Mouse (Mus musculus) embryo, embryonic 10.5 days (tissue): Measurements from ENCODE around the gene Slc4a5.

Experiments
- DNase-seq: peaks from one replicate; pipeline ENCODE4 v3.0.0-alpha.2; 2015; ENCODE audit warnings: low spot score

The Slc4a5 gene

DNA sequence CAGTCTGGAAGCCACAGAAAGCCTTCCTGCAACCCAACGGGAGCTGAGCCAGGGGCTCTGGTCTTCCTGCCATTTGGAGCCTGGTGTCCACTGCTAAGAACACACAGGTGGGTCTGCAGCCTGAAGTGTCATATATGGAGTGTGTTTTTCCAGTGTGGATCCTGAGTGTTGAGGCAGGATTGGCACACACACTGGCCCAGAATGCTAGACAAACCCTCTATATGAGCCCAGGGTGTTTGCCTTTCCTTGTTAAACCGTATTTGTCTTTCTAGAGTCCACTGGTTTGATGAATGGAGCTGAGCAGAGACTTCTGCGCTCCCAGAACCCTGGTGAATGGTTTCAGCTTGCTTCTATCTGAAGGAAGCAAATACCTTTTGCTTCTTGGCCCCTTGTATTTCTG lies at the start of gene Slc4a5:
Slc4a5 (plus strand) TSS at position 15 of the 400 bp plus-strand sequence.
- no peak for DNase-seq

DNA sequence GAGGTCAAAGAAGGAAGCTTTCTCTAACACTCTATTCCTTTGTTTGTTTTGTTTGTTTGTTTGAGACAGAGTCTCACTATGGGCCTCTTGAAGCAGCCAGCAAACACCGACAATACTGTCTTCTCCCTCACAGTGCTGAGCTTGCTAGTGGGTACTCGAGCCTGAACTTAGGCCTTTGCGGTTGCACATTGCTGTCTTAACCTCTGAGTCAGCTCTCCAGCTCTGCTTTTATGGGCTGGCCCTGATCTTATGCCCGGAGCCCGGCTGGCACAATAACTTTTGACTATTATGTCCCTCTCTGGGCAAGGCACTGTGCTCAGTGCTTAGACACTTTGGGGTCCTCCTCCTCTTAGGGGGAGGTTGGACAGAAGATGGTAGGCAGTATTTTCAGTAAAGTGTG lies 49.8 kb upstream of the Slc4a5 start:
- DNase-seq: no peak

DNA sequence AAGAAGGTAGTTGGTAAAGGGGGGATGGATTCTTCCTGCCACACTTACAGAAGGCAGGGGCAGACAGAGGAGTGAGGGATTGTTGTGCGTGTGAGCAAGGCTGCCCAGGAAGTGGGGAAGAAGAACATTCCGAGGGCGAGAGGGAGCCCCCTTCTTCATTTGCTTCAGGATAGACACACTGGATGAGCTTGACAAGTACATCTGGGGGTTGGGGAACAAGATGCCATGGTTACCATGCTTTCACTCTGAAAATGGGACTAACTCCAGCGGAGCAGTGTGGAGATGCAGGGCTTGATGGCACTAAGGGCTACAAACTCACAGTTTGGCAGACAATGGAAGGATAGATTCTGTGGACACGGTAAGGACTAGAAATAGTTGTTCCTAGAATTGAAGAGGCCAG lies 48.6 kb upstream of the Slc4a5 start:
- DNase-seq: no peak

DNA sequence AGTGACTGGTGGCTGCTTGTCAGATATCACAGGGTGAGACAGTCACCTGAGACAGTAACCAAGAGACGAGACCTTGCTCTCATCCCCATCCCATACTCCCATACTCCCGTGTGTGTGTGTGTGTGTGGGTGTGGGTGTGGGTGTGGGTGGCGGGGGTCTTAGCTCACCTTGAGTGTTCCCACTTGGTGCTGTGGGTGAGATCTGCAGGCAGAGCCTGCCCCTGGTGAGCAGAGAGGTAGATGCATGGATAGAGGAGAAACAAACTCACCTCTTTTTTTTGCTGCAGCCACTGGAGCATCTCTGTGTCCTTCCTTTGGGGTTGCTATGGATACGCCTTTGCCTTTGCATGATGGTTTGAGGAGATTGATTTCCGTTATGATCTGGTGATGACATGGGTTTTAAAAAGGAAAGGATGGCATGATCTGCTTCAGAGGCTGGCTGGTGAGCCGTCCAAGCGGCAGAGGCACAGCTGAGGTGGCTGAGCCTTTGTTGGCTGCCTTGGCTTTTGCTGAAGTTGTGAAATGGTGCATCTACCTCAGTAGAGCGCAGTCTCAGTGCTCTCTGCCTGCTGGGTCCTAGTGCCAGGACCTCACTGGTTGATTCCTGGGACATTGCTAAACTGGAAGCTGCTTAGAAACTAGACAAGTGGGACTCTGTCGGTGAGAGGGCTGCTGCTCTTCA lies 47.2 kb upstream of the Slc4a5 start:
- no peak for DNase-seq

DNA sequence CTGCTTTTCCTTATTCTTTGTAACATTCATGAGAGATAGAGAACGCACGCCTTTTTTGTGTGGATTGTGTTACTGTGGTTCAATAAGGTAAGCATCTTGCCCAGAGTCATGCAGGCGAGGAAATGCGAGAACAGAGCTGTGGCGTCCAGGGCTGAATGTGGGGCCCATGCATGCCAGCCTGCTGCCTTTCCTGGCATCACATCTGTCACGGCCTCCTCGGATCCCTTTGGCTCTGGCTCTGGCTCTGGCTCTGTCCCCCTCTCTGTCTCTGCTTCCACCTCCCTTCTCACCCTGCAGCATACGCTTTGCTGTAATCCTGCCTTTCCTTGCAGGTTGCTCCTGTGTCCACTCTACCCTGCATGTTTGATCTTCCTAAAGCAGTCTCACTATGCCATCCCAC lies 43.6 kb upstream of the Slc4a5 start:
- no peak for DNase-seq

DNA sequence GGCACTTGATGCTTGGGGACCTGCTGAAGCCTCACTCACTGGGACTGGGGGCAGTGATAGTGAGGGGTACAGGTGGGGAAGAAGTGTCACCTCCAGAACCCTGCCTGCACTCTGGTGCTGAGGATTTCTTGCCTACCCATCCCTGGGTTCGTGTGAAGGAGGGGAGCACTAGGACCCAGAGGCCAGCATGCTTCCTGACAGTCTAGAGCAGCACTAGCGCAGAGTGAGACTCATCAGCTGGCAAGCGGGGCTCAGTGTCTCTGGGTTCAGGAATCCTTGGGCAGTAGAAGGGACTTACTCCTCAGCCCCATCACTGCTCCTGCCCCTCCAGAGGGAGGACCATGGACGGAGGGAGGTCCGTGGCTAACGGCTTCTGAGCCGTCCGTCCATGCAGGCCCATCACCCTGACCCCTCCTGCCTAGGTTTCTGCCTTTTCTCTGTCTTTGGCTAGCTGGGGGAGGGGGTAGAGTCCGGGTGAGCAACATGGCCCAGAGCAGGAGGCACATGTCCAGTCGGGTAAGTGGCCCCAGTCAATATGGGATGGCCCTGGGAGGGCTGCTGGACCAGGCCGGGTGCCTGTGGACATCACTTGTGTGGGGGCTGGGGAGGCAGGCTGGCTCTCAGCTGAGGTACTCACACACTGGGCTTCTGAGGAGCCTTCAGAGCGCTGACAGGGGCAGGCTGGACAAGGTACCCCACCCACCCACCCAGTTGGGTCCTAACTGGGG lies 40.1 kb upstream of the Slc4a5 start:
- peak; percentile 74 for DNase-seq

DNA sequence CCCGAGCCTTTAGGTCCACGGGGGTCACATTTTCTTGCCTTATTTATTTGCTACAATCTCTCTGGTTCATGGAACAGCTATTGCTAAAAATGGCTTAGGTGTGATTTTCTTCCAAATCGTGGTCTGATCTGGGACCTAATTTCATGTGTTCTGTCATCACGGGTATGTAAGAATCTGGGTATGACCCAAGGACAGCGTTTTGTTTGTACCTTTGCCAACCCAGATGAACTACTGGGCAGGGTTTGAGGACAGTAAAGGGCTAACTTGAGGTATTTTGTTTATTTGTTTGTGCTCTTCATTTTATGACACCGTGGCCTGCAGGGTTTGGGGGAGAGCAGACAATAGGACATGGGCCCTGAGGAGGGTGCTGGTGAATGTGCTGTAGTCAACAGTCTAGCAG lies 39.0 kb upstream of the Slc4a5 start:
- DNase-seq: no peak

DNA sequence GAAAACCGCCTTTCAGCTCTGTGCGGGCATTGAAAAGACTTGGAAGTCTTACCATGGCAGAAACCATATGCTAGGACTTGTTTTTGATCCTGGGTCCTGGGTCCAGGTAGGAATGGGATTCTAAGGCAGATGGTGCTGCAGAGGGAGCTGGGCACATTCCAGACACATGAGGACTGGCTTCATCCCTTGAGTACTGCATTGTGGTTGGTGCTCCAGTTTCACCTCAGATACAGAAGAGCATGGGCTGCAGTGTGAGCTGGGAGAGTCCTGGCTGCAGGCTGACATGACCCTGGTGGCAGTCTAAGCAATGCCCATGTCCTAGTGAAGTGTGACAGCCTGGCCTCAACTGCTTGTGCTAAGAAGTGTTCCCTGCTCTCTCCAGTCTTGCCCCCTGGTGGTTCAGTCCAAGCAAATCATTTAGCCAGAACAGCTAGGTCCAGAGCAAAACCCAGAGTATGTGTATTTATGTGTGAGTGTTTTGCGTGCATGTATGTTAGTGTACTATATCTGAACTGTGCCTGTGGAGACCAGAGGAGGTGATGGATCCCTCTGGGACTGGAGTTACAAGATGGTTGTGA lies 34.7 kb upstream of the Slc4a5 start:
- DNase-seq: peak; percentile 51

DNA sequence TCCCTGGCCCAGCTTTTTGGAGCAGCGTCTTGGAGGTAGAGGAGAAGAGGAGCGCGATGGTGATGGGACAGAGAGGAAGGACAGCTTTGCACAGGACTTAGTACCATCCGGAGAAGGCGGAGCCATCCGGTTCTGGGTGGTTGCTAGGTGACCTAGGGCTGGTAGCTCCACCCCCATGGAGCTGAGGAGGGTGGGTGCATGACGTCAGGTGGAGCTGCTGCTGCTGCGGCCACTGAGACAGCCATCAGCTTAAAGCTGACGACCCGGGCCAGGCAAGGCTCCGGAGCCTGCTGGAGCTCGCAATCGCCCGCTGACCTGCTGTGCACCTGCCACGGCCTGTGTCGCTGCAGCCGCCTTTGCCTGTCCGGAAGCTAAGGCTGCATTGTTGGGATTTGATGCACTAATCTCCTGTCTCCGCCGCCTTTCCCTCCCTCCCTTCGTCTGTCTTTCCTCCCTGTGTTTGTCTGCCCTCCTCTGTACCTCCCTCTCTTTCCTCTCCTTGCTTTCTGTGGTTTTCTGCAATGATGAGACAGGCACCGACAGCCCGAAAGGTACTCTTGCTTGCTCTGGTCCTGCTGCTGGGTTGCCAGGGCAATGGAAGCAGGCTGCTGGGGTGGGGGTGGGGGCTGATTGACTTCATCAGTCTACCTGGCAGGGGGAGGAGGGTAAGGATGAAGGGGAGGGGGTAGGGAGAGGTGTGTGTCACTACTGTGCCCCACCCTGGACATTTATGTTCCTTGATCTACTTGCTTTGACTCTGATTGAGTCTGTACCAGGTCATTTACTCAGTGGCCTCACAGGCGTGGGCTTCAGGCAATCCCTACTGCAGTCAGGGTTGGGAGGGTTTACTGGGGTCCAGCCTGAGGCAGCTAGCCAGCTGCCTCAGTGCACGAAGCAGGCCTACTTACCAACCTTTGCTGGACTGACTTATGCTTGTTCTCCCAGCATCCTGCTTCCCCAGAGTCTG lies 33.5 kb upstream of the Slc4a5 start:
- peak; percentile 90 for DNase-seq

DNA sequence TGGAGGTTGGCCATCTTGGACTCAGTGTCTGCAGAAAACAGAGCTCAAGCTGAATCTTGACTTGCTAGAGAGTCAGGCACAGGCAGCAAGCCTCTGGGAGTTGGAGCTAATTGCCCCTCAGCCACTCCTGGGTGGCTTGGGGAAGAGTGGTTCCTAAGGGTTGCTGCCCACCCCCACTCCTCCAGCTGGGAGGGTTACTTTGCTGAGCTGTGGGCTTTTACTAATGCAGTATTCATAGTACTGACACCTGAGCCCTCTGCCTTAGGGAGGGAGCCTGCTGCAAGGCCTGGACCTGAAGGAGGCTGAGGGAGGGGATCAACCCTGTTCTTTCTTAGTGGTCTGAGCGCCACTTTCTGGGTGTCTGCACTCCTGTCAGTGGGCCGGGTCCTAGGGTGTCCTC lies 32.7 kb upstream of the Slc4a5 start:
- peak; percentile 27 for DNase-seq

DNA sequence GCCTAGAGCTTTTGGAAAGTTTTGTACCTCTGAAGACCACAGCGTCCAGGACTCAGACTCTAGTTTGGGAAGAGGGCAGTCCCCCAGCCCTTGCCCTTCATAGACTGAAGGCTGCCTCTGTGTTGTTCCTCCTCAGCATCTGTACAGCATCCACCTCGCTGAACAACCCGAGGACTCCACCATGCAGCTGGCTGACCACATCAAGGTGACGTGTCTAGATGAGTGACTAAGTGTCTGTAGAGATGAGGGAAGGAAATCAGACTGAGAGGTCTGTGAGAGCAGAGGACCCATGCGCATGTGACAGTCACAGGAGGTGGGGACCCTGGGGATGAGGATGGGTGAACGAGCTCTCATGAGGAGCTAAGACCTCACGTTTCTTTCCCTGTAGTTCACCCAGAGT lies 26.1 kb upstream of the Slc4a5 start:
- no peak for DNase-seq

DNA sequence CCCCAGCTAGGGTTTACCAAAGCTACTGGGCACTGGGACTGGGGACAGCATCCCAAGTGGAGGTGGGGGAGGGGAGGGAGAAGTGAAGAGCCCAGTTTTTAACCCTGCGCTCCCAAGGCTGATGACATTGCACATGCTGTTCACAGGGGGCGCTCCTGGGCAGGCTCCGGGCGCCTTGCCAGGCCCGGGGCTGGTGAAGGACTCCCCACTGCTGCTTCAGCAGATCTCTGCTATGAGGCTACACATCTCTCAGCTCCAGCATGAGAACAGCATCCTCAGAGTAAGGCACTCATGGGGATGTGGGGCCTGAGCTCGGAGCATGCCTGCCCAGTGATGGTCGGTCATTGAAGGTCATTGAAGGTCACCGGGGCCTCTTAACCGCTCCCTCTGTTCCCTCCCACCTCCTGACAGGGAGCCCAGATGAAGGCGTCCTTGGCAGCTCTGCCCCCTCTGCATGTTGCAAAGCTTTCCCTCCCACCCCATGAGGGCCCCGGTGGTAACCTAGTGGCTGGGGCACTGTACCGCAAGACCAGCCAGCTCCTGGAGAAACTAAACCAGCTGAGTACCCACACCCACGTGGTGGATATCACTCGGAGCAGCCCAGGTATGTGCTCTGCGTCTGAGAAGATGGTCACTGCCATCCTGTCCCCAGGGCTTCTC lies 22.2 kb upstream of the Slc4a5 start:
- peak; percentile 22 for DNase-seq

DNA sequence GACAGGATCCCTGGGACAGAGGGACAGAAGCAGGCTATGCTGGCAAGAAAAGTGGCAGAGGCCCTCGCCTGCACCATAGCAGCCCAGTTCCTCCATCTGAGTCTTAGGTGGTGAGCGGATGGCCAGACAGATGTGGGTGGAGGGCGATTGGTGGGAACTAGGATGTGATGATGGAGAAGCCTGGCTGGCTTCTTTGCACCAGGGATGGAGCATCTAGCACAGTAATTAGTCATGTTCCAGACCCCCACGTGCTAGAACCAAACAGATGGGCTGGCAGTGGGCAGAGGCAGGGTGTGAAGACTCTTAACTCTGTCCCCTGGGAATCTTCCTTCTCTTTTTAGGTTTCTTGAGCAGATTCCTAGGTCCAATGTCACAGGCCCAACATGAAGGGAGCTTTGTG lies 16.3 kb upstream of the Slc4a5 start:
- DNase-seq: no peak

DNA sequence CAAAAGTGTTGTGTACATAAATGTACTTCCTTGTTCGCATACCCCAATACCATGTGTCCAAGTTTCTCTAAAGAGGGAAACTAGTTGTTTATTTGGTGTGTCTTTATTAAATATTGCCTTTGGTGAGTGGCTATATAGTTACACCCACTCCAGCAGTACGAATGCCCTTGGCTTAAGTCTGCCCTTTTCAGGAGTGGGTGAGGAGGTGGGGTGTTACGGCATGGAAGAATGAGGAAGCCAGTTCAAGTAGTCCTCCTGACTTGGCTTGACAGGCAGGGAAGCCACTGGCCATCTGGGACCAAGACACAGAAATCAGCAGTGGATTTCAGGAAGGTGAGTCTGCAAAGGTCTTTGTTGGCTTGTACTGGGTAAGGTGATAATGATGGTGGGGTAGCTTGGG lies 13.8 kb upstream of the Slc4a5 start:
- DNase-seq: no peak

DNA sequence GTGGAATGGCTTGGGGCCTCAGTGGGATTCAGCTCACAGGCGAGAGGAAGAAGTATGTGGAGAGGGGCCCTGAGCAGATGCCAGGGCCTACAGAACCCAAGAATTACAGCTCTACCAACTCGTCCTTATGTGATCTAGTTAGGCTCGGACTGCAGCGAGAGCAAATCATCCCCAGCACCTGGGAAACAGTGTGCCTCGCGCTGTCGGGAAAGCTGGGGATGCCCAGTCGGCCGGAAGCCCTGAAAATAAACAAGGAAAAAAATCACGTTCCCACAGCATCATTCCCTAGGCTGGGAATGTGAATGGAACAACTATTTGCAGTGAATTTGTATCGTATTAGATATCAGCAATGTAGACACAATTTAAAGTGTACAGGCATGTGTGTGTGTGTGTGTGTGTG lies 13.3 kb upstream of the Slc4a5 start:
- DNase-seq: no peak

DNA sequence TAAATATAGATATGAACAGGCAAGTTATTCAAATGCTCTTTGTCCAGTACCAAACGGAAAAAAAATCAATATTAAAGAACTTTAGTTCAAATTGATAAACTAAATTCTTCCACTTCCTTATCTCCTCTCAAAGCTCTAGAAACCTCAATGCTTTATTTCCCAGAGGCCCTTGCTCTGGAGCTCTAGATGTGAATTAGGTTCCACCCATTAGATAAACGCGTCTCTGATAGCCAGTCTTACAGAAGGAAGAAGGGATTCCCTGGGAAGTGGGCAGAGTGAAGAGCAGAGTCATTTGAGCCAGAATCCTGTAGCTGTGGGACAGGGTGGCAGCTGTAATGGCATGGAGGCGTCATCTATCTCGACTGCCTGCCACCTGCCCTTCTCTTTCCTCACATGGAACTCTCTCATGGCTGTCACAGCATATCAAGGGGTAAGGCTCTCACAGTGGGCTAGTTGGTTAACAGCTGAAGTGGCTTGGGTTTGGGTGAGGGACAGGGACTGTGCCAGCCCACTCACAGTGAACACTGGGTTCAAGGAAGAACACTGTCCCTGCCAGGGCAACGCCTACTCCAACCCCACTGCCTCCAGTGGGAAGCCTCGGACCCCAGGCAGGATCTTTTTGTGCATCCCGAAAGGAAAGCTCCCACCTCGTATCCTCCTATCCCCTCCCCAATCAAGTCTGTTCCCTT lies 12.1 kb upstream of the Slc4a5 start:
- DNase-seq: no peak

DNA sequence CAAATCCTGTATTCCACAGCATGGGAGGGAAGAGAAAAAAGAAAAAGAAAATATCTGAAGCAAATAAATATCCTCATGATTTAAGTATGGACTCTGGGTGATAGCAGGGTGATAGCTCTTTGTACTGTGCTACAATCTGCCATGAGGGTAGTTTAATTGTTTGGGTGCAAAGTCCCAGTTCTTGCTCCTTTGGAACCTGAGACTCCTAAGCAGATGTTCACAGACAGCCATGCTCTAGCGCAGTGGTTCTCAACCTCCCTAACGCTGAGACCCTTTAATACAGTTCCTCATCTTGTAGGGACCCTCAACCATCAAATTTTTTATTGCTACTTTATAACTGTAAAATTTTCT lies 11.6 kb upstream of the Slc4a5 start:
- DNase-seq: no peak

DNA sequence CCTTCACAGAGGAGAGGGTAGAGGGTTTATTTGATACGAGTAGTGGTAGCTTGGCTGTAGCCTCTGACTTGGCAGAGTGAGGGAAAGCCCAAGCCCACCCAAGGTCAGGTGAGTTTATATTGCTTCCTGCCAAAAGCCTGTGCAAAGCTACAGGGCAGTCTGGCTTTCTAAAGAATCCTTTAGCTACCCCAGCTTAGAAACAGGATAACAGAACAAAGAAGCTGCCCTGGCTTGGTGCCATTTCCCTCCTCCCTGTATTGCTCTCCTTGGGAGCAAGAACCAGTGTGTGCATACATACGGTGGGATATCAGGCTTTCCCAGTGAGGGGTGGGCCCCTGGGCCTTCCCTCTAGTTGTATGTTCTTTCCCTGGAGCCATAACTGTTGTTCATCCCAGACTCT lies 9.1 kb upstream of the Slc4a5 start:
- DNase-seq: no peak

DNA sequence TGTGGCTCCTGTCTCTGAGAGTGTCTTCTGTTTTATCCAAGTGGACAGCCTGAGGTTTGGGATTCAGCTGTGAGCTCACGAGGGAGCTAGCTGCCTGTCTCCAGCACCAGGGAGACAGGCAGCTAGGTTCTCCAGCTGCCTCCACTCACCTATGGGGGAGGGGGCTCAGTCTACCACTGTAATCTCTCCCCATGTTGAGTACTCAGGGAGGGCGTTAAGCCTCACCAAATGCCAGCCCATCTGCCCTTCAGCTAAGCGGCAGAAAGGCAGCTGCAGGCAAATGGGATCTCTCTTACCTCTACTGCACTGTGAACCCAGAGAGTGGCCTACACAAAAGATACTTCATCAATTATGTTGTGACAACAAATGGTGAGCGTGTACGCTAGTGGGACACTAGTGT lies 8.1 kb upstream of the Slc4a5 start:
- peak; percentile 8 for DNase-seq

DNA sequence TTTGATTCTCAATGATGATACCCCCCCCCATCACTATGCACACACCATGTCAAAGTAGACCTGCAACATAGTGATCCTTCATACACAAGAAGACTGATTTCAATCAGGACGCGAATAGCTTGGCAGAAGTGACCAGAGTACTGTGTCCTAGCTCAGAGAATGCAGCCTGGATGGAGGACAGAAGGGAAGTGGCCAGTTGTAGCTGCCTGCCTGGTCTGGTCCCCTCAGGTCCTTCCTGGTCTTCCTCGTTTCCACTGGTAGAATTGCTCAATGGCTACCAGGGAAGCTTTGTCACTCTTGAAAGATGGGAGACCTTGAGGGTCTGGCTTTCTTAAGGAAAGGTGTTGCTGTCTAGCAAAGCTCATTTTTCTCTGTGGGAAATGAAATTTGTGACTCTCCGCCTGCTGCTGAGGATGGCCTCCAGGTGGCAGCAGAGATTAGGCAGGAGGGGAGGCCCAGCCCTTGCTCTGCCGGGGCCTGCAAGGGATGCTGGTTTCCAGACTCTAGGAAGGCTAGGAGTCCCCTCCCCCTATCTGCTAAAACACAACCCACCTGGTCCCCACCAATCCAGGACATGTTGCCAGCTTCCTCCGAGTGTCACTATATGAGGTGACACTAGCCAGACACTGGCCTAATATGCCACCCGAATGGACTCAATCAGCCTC lies 4.5 kb upstream of the Slc4a5 start:
- DNase-seq: peak; percentile 84

DNA sequence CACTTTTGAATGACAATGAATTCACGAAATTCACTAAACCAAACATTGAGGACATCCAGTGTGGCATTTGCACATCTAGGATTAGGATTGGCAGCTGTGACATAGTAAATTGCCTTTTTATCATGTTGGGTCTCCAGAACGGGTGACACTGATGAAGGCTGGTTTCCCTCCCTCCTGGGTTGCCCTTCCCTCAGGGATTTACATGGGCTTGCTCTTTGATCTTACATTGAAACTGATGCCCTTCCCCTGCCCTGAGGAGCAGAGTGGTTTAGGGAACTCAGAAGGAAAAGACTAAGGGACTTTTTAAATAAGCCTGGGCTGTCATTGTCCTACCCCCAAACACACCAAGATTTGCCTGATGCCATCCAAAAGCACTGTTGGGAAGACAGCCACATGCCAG lies 11.9 kb downstream of the Slc4a5 start:
- no peak for DNase-seq
